Mouse (Mus musculus): ENCODE data around the gene Higd1b. TPM values are rescaled to one million over a fixed set of nuclear protein-coding genes. Genes with fewer than 3 reads are reported as not detected.

The Higd1b gene
- polyA plus RNA-seq, 1 experiment from 2014 or later, result 10.5 TPM

GRCm38 (mm10) chr11:102819783-102820385 lies 15.8 kb upstream of the Higd1b start:
- peak; percentile 45; the same call in 1 of the 2 replicates for ATAC-seq (ENCODE audit: low FRiP score)
- WGBS, result 6% methylated on average over 14 of the region's 14 CpGs
- peaks cover 28% of the 10 kb centered on the region for H3K4me1 ChIP-seq
- no peaks in the 10 kb centered on the region for H3K9me3 ChIP-seq (replicated peaks)
- H3K36me3 ChIP-seq, result no peaks in the 10 kb centered on the region
- H3K27me3 ChIP-seq (replicated peaks), result 0 out of 2 replicates have a peak, but pooled peaks cover 4% of the 10 kb centered on the region
- H3K9ac ChIP-seq (replicated peaks), result peak overlapping the region; percentile 79
- H3K27ac ChIP-seq (replicated peaks), result peak overlapping the region; percentile 92
- peak overlapping the region; percentile 93 for H3K4me2 ChIP-seq
- peak overlapping the region; percentile 82 for H3K4me3 ChIP-seq (replicated peaks)

GRCm38 (mm10) chr11:102820432-102820831 lies 15.2 kb upstream of the Higd1b start:
- Histone ChIP-seq H3K27ac (replicated peaks) (no peak overlapping the region), H3K4me2 (no peak overlapping the region), H3K9me3 (replicated peaks) (no peaks in the 10 kb centered on the region), H3K36me3 (no peaks in the 10 kb centered on the region), H3K4me3 (replicated peaks) (no peak overlapping the region), H3K27me3 (replicated peaks) (0 out of 2 replicates have a peak, but pooled peaks cover 4% of the 10 kb centered on the region), H3K4me1 (peaks cover 28% of the 10 kb centered on the region), H3K9ac (replicated peaks) (no peak overlapping the region)
- no peak for ATAC-seq (ENCODE audit: low FRiP score)
- WGBS, result 16% methylated on average over 3 of the region's 3 CpGs

GRCm38 (mm10) chr11:102821231-102821630 lies 14.4 kb upstream of the Higd1b start:
- 64% methylated on average over 6 of the region's 6 CpGs for WGBS
- no peak overlapping the region for H3K27ac ChIP-seq (replicated peaks)
- H3K4me3 ChIP-seq (replicated peaks), result no peak overlapping the region
- ATAC-seq (ENCODE audit: low FRiP score), result no peak
- H3K4me1 ChIP-seq, result peaks cover 23% of the 10 kb centered on the region
- H3K4me2 ChIP-seq, result no peak overlapping the region
- H3K27me3 ChIP-seq (replicated peaks), result 0 out of 2 replicates have a peak, but pooled peaks cover 4% of the 10 kb centered on the region
- no peak overlapping the region for H3K9ac ChIP-seq (replicated peaks)
- H3K36me3 ChIP-seq, result no peaks in the 10 kb centered on the region
- no peaks in the 10 kb centered on the region for H3K9me3 ChIP-seq (replicated peaks)

GRCm38 (mm10) chr11:102826476-102826875 lies 9.2 kb upstream of the Higd1b start:
- no peak overlapping the region for H3K9ac ChIP-seq (replicated peaks)
- H3K27me3 ChIP-seq (replicated peaks), result no peaks in the 10 kb centered on the region
- no peak for ATAC-seq (ENCODE audit: low FRiP score)

GRCm38 (mm10) chr11:102827097-102827496 lies 8.6 kb upstream of the Higd1b start:
- Histone ChIP-seq H3K4me3 (replicated peaks) (no peak overlapping the region), H3K27me3 (replicated peaks) (no peaks in the 10 kb centered on the region), H3K9ac (replicated peaks) (no peak overlapping the region), H3K9me3 (replicated peaks) (no peaks in the 10 kb centered on the region), H3K4me2 (no peak overlapping the region), H3K27ac (replicated peaks) (no peak overlapping the region), H3K36me3 (no peaks in the 10 kb centered on the region), H3K4me1 (no peaks in the 10 kb centered on the region)
- ATAC-seq (ENCODE audit: low FRiP score), result no peak
- WGBS, result 63% methylated on average over 4 of the region's 4 CpGs

More at GRCm38 (mm10) chr11:102826476-102826875, 9.2 kb upstream of the Higd1b start:
- H3K27ac ChIP-seq (replicated peaks), result no peak overlapping the region
- H3K4me3 ChIP-seq (replicated peaks), result no peak overlapping the region
- no peak overlapping the region for H3K4me2 ChIP-seq
- 74% methylated on average over 2 of the region's 2 CpGs for WGBS
- no peaks in the 10 kb centered on the region for H3K36me3 ChIP-seq
- no peaks in the 10 kb centered on the region for H3K4me1 ChIP-seq
- H3K9me3 ChIP-seq (replicated peaks), result no peaks in the 10 kb centered on the region

- Histone ChIP-seq H3K27ac (replicated peaks) (no peak overlapping the region), H3K9ac (replicated peaks) (no peak overlapping the region), H3K4me3 (replicated peaks) (no peak overlapping the region), H3K27me3 (replicated peaks) (no peaks in the 10 kb centered on the region), H3K9me3 (replicated peaks) (no peaks in the 10 kb centered on the region), H3K36me3 (no peaks in the 10 kb centered on the region), H3K4me1 (no peaks in the 10 kb centered on the region), H3K4me2 (no peak overlapping the region)
- no peak for ATAC-seq (ENCODE audit: low FRiP score)
- WGBS, result 80% methylated on average over 4 of the region's 4 CpGs
Observed at GRCm38 (mm10) chr11:102830276-102830675, 5.4 kb upstream of the Higd1b start.

GRCm38 (mm10) chr11:102832700-102833297 lies 2.9 kb upstream of the Higd1b start:
- no peaks in the 10 kb centered on the region for H3K9me3 ChIP-seq (replicated peaks)
- no peak overlapping the region for H3K4me3 ChIP-seq (replicated peaks)
- H3K27ac ChIP-seq (replicated peaks), result no peak overlapping the region
- 75% methylated on average over 18 of the region's 18 CpGs for WGBS
- H3K4me2 ChIP-seq, result no peak overlapping the region
- no peaks in the 10 kb centered on the region for H3K4me1 ChIP-seq
- H3K9ac ChIP-seq (replicated peaks), result no peak overlapping the region
- ATAC-seq (ENCODE audit: low FRiP score), result no peak
- peaks cover 12% of the 10 kb centered on the region for H3K36me3 ChIP-seq
- no peaks in the 10 kb centered on the region for H3K27me3 ChIP-seq (replicated peaks)

GRCm38 (mm10) chr11:102834219-102834618 lies 1.4 kb upstream of the Higd1b start:
- no peaks in the 10 kb centered on the region for H3K9me3 ChIP-seq (replicated peaks)
- no peaks in the 10 kb centered on the region for H3K27me3 ChIP-seq (replicated peaks)
- WGBS, result 84% methylated on average over 10 of the region's 10 CpGs
- peaks cover 25% of the 10 kb centered on the region for H3K36me3 ChIP-seq
- no peak overlapping the region for H3K9ac ChIP-seq (replicated peaks)
- H3K4me2 ChIP-seq, result no peak overlapping the region
- ATAC-seq (ENCODE audit: low FRiP score), result no peak
- H3K27ac ChIP-seq (replicated peaks), result no peak overlapping the region
- H3K4me1 ChIP-seq, result no peaks in the 10 kb centered on the region
- H3K4me3 ChIP-seq (replicated peaks), result no peak overlapping the region

GRCm38 (mm10) chr11:102836146-102836545 lies 497 bp downstream of the Higd1b start:
- H3K9me3 ChIP-seq (replicated peaks), result no peaks in the 10 kb centered on the region
- H3K9ac ChIP-seq (replicated peaks), result no peak overlapping the region
- no peak overlapping the region for H3K27ac ChIP-seq (replicated peaks)
- peaks cover 43% of the 10 kb centered on the region for H3K36me3 ChIP-seq
- H3K4me1 ChIP-seq, result no peaks in the 10 kb centered on the region
- no peak overlapping the region for H3K4me3 ChIP-seq (replicated peaks)
- WGBS, result 89% methylated on average over 9 of the region's 9 CpGs
- ATAC-seq (ENCODE audit: low FRiP score), result no peak
- no peak overlapping the region for H3K4me2 ChIP-seq
- H3K27me3 ChIP-seq (replicated peaks), result no peaks in the 10 kb centered on the region

GRCm38 (mm10) chr11:102837385-102837784 lies 1.7 kb downstream of the Higd1b start:
- ATAC-seq (ENCODE audit: low FRiP score), result no peak
- H3K4me3 ChIP-seq (replicated peaks), result no peak overlapping the region
- H3K9me3 ChIP-seq (replicated peaks), result no peaks in the 10 kb centered on the region
- no peak overlapping the region for H3K27ac ChIP-seq (replicated peaks)
- WGBS, result 100% methylated on average over 1 of the region's 1 CpGs
- no peak overlapping the region for H3K9ac ChIP-seq (replicated peaks)
- peaks cover 53% of the 10 kb centered on the region for H3K36me3 ChIP-seq
- no peak overlapping the region for H3K4me2 ChIP-seq
- H3K4me1 ChIP-seq, result no peaks in the 10 kb centered on the region
- no peaks in the 10 kb centered on the region for H3K27me3 ChIP-seq (replicated peaks)

- no peaks in the 10 kb centered on the region for H3K27me3 ChIP-seq (replicated peaks)
- H3K27ac ChIP-seq (replicated peaks), result no peak overlapping the region
- no peak overlapping the region for H3K4me3 ChIP-seq (replicated peaks)
- H3K36me3 ChIP-seq, result peaks cover 60% of the 10 kb centered on the region
- H3K9ac ChIP-seq (replicated peaks), result no peak overlapping the region
- 76% methylated on average over 2 of the region's 2 CpGs for WGBS
- no peaks in the 10 kb centered on the region for H3K4me1 ChIP-seq
- ATAC-seq (ENCODE audit: low FRiP score), result no peak
- H3K4me2 ChIP-seq, result no peak overlapping the region
- no peaks in the 10 kb centered on the region for H3K9me3 ChIP-seq (replicated peaks)
Observed at GRCm38 (mm10) chr11:102838126-102838525, 2.5 kb downstream of the Higd1b start.

GRCm38 (mm10) chr11:102838616-102839150 lies 3.0 kb downstream of the Higd1b start:
- H3K27ac ChIP-seq (replicated peaks), result no peak overlapping the region
- no peak overlapping the region for H3K4me3 ChIP-seq (replicated peaks)
- no peaks in the 10 kb centered on the region for H3K4me1 ChIP-seq
- H3K9ac ChIP-seq (replicated peaks), result no peak overlapping the region
- WGBS, result 89% methylated on average over 9 of the region's 9 CpGs
- H3K27me3 ChIP-seq (replicated peaks), result no peaks in the 10 kb centered on the region
- peaks cover 66% of the 10 kb centered on the region for H3K36me3 ChIP-seq
- H3K9me3 ChIP-seq (replicated peaks), result no peaks in the 10 kb centered on the region
- ATAC-seq (ENCODE audit: low FRiP score), result no peak
- no peak overlapping the region for H3K4me2 ChIP-seq

Measured in neural tube, embryonic 15.5 days (tissue).